In the genomic region with DNA sequence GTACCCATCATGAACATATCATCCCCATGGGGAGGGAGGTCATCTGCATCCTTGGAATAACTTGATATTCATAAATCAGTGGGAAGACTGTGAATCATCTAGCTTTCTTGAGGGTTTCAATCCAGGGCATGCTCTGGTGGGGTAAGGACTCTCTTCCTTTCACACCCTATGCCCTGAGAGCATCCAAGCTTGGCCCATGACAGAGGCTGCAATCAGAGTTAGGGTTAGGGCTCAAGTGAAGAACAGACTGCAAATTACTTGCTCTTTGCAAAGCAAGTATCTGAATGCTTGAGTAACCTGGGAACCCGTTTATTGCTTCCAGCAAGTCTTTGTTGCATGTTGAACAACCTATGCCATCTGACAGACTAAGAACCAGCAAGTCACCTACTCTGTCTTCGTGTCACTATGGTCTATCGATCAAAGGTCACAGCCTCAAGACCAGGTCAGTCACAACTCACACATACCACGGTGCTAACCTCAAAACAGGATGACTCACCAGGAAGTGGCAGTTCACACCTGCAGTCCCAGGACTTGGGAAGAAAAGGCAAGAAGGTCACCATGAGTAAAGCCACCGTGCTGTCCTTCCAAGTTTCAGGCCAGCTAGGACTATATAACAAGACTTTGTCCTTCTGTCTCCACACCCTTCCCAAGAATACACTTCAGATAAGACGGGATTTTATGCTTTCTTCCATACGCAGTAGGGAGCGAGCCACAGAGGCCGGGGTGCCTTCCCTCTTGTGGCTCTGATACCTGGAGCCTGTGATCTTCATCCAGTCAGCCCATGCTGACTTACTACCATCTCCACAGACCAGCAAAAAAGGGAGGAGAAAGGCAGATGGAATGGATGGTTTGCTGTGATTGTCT, we compare ENCODE assay signal across 23 mouse cellular contexts.
A peak's percentile ranks its signal among the peaks of the same experiment; 100 is the strongest.
DNase-seq lines count a peak whose midpoint lies in the region; ATAC-seq and TF ChIP-seq lines count a peak whose summit lies in the region.
"Had no signal": no experiment of that assay in that cellular context is flagged by ENCODE, and none has a peak within 500 bp of the region (broad histone marks: within the 10 kb centered on the region; RNA-seq: fewer than 3 reads in every experiment).

No protein-coding gene starts in this region.

- no peak for TF ChIP-seq POLR2A in small intestine, adult 2 months (IDR thresholded peaks at IDR 0.05; ENCODE audit: low read depth, low read length)

- H3K9me3 ChIP-seq in intestine, embryonic 16.5 days (ENCODE audit: control insufficient read depth, low read length): no peaks in the 10 kb centered on the region
- H3K9me3 ChIP-seq in kidney, embryonic 16.5 days (ENCODE audit: low read length): peaks cover 7% of the 10 kb centered on the region; the same call in 1 of the 2 replicates
- H3K9me3 ChIP-seq: hindbrain, embryonic 12.5 days had no signal

- WGBS in intestine, embryonic 16.5 days: 63% methylated on average over 9 of the region's 9 CpGs
- WGBS in small intestine, adult 2 months: 30% methylated on average over 9 of the region's 9 CpGs
- 70% methylated on average over 9 of the region's 9 CpGs for WGBS in kidney, embryonic 16.5 days

- H3K4me3 ChIP-seq in intestine, embryonic 16.5 days (ENCODE audit: low read length): no peak overlapping the region
- H3K4me3 ChIP-seq in small intestine, adult 2 months (ENCODE audit: low read depth, low read length): no peak overlapping the region
- H3K4me3 ChIP-seq in kidney, embryonic 16.5 days (ENCODE audit: low read length): no peak overlapping the region
- H3K4me3 ChIP-seq: embryonic facial prominence, embryonic 10.5 days; forebrain, embryonic 10.5 days; gastrocnemius, adult 2 months; heart, adult 2 months; heart, embryonic 13.5 days; hindbrain, embryonic 12.5 days had no signal

- peak; percentile 81 for DNase-seq in heart, adult 11 months
- no peak for DNase-seq in heart, adult 9 months (ENCODE audit: low spot score in 2 of 2)
- peak; percentile 42 for DNase-seq in 416B (ENCODE audit: low read depth)
- no peak for DNase-seq in urinary bladder, postnatal 14 days (ENCODE audit: low spot score)
- no peak for DNase-seq in cerebellum, adult 11-12 months
- DNase-seq: adrenal gland, postnatal 14 days; cerebellum, adult 18-20 months; cerebellum, adult 9-11 months; cerebellum, postnatal 36 days; gastrocnemius, adult 2 months; gastrocnemius, postnatal 36 days; heart, adult 2 months; heart, postnatal 36 days had no signal

- no peak overlapping the region for H3K9ac ChIP-seq in intestine, embryonic 16.5 days (ENCODE audit: low read depth, low read length)
- H3K9ac ChIP-seq in kidney, embryonic 16.5 days (replicated peaks; ENCODE audit: low read length): no peak overlapping the region
- H3K9ac ChIP-seq: heart, embryonic 13.5 days; hindbrain, embryonic 12.5 days had no signal

- H3K27me3 ChIP-seq in intestine, embryonic 16.5 days (replicated peaks; ENCODE audit: control insufficient read depth, insufficient read depth, low read length): no peaks in the 10 kb centered on the region
- H3K27me3 ChIP-seq in small intestine, adult 2 months (ENCODE audit: control insufficient read depth, insufficient read depth, low read length): no peaks in the 10 kb centered on the region
- no peaks in the 10 kb centered on the region for H3K27me3 ChIP-seq in kidney, embryonic 16.5 days (ENCODE audit: insufficient read depth, low read length)
- H3K27me3 ChIP-seq: heart, embryonic 13.5 days; hindbrain, embryonic 12.5 days had no signal

- H3K4me1 ChIP-seq in intestine, embryonic 16.5 days (ENCODE audit: control insufficient read depth, insufficient read depth, low read length): no peaks in the 10 kb centered on the region; the same call in 1 of the 2 replicates
- H3K4me1 ChIP-seq in small intestine, adult 2 months (ENCODE audit: control insufficient read depth, insufficient read depth, insufficient read length, low read length): peaks cover 28% of the 10 kb centered on the region; the same call in 1 of the 2 replicates
- H3K4me1 ChIP-seq in kidney, embryonic 16.5 days (ENCODE audit: insufficient read depth, low read length): peaks cover 22% of the 10 kb centered on the region

- H3K36me3 ChIP-seq in intestine, embryonic 16.5 days (ENCODE audit: control insufficient read depth, insufficient read depth, low read length): no peaks in the 10 kb centered on the region
- H3K36me3 ChIP-seq in small intestine, adult 2 months (ENCODE audit: control insufficient read depth, insufficient read depth, low read length): no peaks in the 10 kb centered on the region
- H3K36me3 ChIP-seq in kidney, embryonic 16.5 days (ENCODE audit: insufficient read depth, low read length): no peaks in the 10 kb centered on the region
- H3K36me3 ChIP-seq: embryonic facial prominence, embryonic 10.5 days; forebrain, embryonic 10.5 days; heart, embryonic 13.5 days; hindbrain, embryonic 12.5 days had no signal

- H3K4me2 ChIP-seq in intestine, embryonic 16.5 days (ENCODE audit: low read depth, low read length): no peak overlapping the region
- no peak overlapping the region for H3K4me2 ChIP-seq in kidney, embryonic 16.5 days (replicated peaks; ENCODE audit: low read depth, low read length)
- H3K4me2 ChIP-seq: heart, embryonic 13.5 days; hindbrain, embryonic 12.5 days had no signal

- peak; percentile 75 for ATAC-seq in intestine, embryonic 16.5 days
- ATAC-seq in kidney, embryonic 16.5 days (ENCODE audit: low FRiP score, low TSS enrichment): no peak
- ATAC-seq: activated CD4-positive, CD25-positive, alpha-beta regulatory T cell, adult 4 months; forebrain, embryonic 14.5 days; hindbrain, embryonic 16.5 days had no signal

- H3K27ac ChIP-seq in intestine, embryonic 16.5 days (ENCODE audit: low read length): peak overlapping the region; percentile 42
- peak overlapping the region; percentile 80 for H3K27ac ChIP-seq in small intestine, adult 2 months (ENCODE audit: insufficient read depth, low read depth, low read length)
- H3K27ac ChIP-seq in kidney, embryonic 16.5 days (ENCODE audit: low read length): no peak overlapping the region
- H3K27ac ChIP-seq: embryonic facial prominence, embryonic 10.5 days; forebrain, embryonic 10.5 days; gastrocnemius, adult 2 months; heart, adult 2 months; heart, embryonic 13.5 days; hindbrain, embryonic 12.5 days had no signal

- TF ChIP-seq CTCF in small intestine, adult 2 months (IDR thresholded peaks at IDR 0.05; ENCODE audit: extremely low read depth, insufficient read length, insufficient replicate concordance, low read depth, low read length): no peak

Comparison
In these comparisons a context has a peak if more than half of its experiments do, and no peak if none do; other contexts are left out.
1. DNase-seq: peak in heart, adult 11 months (single experiment) and 416B (single experiment); none in heart, adult 9 months (0 of 2), urinary bladder, postnatal 14 days (single experiment) and cerebellum, adult 11-12 months (single experiment).